Mouse (Mus musculus) ES-Bruce4 (cell line): ENCODE data around the gene Pdcd1lg2.

Experiments
- CTCF ChIP-seq: IDR thresholded peaks from one replicate; pipeline ENCODE4 v1.8.1; 2011; ENCODE audit warnings: low read depth, low read length
- EP300 ChIP-seq: IDR thresholded peaks from 2 replicates; pipeline ENCODE4 v1.6.1; 2011; ENCODE audit warnings: low read depth, low read length; ENCODE audit not compliant: insufficient read depth

- TF ChIP-seq CTCF (no peak), EP300 (no peak)
Observed at GRCm38 (mm10) chr19:29412476-29413420, 2.0 kb downstream of the Pdcd1lg2 start.
